In genomic region chr5:91653061-91653915, GRCm38 (mm10) we compare ENCODE assay signal across 33 mouse cellular contexts.
DNase-seq lines count a peak whose midpoint lies in the region; ATAC-seq and TF ChIP-seq lines count a peak whose summit lies in the region.
"Had no signal": no experiment of that assay in that cellular context is flagged by ENCODE, and none has a peak within 500 bp of the region (broad histone marks: within the 10 kb centered on the region; RNA-seq: fewer than 3 reads in every experiment).

No protein-coding gene starts in this region.

- no peak for TF ChIP-seq CTCF in forebrain, postnatal 0 days (IDR thresholded peaks at IDR 0.05; ENCODE audit: low read depth)

- DNase-seq in hindbrain, embryonic 14.5 days (ENCODE audit: low spot score), result no peak
- DNase-seq in hindbrain, embryonic 11.5 days (ENCODE audit: low spot score), result no peak
- DNase-seq in Muller cell, postnatal 12 days (ENCODE audit: inconsistent ontology term), result peak; percentile 45
- no peak for DNase-seq in forebrain, postnatal 0 days
- DNase-seq in ovary, adult 18-20 months (ENCODE audit: low spot score), result no peak
- DNase-seq: adrenal gland, postnatal 14 days; cerebellum, adult 18-20 months; cerebellum, postnatal 14 days; gastrocnemius, adult 2 months; gastrocnemius, postnatal 36 days; heart, adult 18-20 months; heart, postnatal 4 days; kidney, adult 11 months; kidney, postnatal 14 days; layer of hippocampus, adult 9-11 months; liver, embryonic 13.5 days; lung, adult 2 months; lung, postnatal 10 days; spleen, adult 18-20 months; thymus, adult 18-20 months; thymus, postnatal 25 days had no signal

- no peaks in the 10 kb centered on the region for H3K4me1 ChIP-seq in hindbrain, embryonic 14.5 days (replicated peaks; ENCODE audit: control insufficient read depth, insufficient read depth, low read length)
- no peaks in the 10 kb centered on the region for H3K4me1 ChIP-seq in hindbrain, embryonic 11.5 days (replicated peaks; ENCODE audit: control insufficient read depth, insufficient read depth, low read length)
- H3K4me1 ChIP-seq in forebrain, embryonic 12.5 days, result peaks cover 3% of the 10 kb centered on the region; the same call in 1 of the 2 replicates
- no peaks in the 10 kb centered on the region for H3K4me1 ChIP-seq in forebrain, postnatal 0 days (ENCODE audit: insufficient read depth)
- no peaks in the 10 kb centered on the region for H3K4me1 ChIP-seq in heart, embryonic 12.5 days (replicated peaks)
- H3K4me1 ChIP-seq: hindbrain, embryonic 15.5 days; limb, embryonic 15.5 days; liver, embryonic 13.5 days; midbrain, embryonic 13.5 days; neural tube, embryonic 15.5 days had no signal

- H3K4me3 ChIP-seq in hindbrain, embryonic 14.5 days (replicated peaks; ENCODE audit: low read length), result no peak overlapping the region
- no peak overlapping the region for H3K4me3 ChIP-seq in hindbrain, embryonic 11.5 days (ENCODE audit: low read depth, low read length)
- H3K4me3 ChIP-seq in forebrain, embryonic 12.5 days (replicated peaks), result no peak overlapping the region
- no peak overlapping the region for H3K4me3 ChIP-seq in forebrain, postnatal 0 days (ENCODE audit: low read depth, low read length)
- no peak overlapping the region for H3K4me3 ChIP-seq in heart, embryonic 12.5 days
- H3K4me3 ChIP-seq: erythroblast, embryonic 14.5 days; gastrocnemius, adult 2 months; hindbrain, embryonic 15.5 days; limb, embryonic 10.5 days; limb, embryonic 15.5 days; liver, embryonic 13.5 days; midbrain, embryonic 13.5 days; neural tube, embryonic 15.5 days had no signal

- no peaks in the 10 kb centered on the region for H3K36me3 ChIP-seq in hindbrain, embryonic 14.5 days (replicated peaks; ENCODE audit: control insufficient read depth, insufficient read depth)
- H3K36me3 ChIP-seq in hindbrain, embryonic 11.5 days (ENCODE audit: control insufficient read depth, insufficient read depth, low read length), result no peaks in the 10 kb centered on the region
- no peaks in the 10 kb centered on the region for H3K36me3 ChIP-seq in forebrain, embryonic 12.5 days (replicated peaks)
- no peaks in the 10 kb centered on the region for H3K36me3 ChIP-seq in forebrain, postnatal 0 days (ENCODE audit: insufficient read depth)
- H3K36me3 ChIP-seq in heart, embryonic 12.5 days, result no peaks in the 10 kb centered on the region
- H3K36me3 ChIP-seq: hindbrain, embryonic 15.5 days; limb, embryonic 10.5 days; limb, embryonic 15.5 days; liver, embryonic 13.5 days; midbrain, embryonic 13.5 days; neural tube, embryonic 15.5 days had no signal

- no peak overlapping the region for H3K9ac ChIP-seq in hindbrain, embryonic 14.5 days
- H3K9ac ChIP-seq in hindbrain, embryonic 11.5 days (ENCODE audit: low read depth, low read length), result no peak overlapping the region
- H3K9ac ChIP-seq in forebrain, embryonic 12.5 days, result no peak overlapping the region
- H3K9ac ChIP-seq in forebrain, postnatal 0 days, result no peak overlapping the region
- no peak overlapping the region for H3K9ac ChIP-seq in heart, embryonic 12.5 days
- H3K9ac ChIP-seq: hindbrain, embryonic 15.5 days; limb, embryonic 15.5 days; liver, embryonic 13.5 days; midbrain, embryonic 13.5 days; neural tube, embryonic 15.5 days had no signal

- WGBS in hindbrain, embryonic 14.5 days, result 76% methylated on average over 14 of the region's 14 CpGs
- 85% methylated on average over 14 of the region's 14 CpGs for WGBS in hindbrain, embryonic 11.5 days
- 61% methylated on average over 14 of the region's 14 CpGs for WGBS in forebrain, embryonic 12.5 days
- 45% methylated on average over 14 of the region's 14 CpGs for WGBS in forebrain, postnatal 0 days
- WGBS in heart, embryonic 12.5 days, result 78% methylated on average over 14 of the region's 14 CpGs

- no peak overlapping the region for H3K27ac ChIP-seq in hindbrain, embryonic 14.5 days
- H3K27ac ChIP-seq in hindbrain, embryonic 11.5 days (ENCODE audit: low read depth, low read length), result no peak overlapping the region
- H3K27ac ChIP-seq in forebrain, embryonic 12.5 days, result no peak overlapping the region
- no peak overlapping the region for H3K27ac ChIP-seq in forebrain, postnatal 0 days (ENCODE audit: low read depth, low read length)
- no peak overlapping the region for H3K27ac ChIP-seq in heart, embryonic 12.5 days (ENCODE audit: poor library complexity, severe bottlenecking)
- H3K27ac ChIP-seq: gastrocnemius, adult 2 months; hindbrain, embryonic 15.5 days; limb, embryonic 10.5 days; limb, embryonic 15.5 days; liver, embryonic 13.5 days; macrophage; midbrain, embryonic 13.5 days; neural tube, embryonic 15.5 days; stomach, postnatal 0 days had no signal

- ATAC-seq in hindbrain, embryonic 14.5 days (ENCODE audit: low FRiP score), result 0 out of 2 replicates have a peak, but pooled peaks have one; percentile 37
- no peak for ATAC-seq in hindbrain, embryonic 11.5 days (ENCODE audit: low FRiP score)
- peak; percentile 76; the same call in 1 of the 2 replicates for ATAC-seq in forebrain, embryonic 12.5 days (ENCODE audit: low FRiP score)
- peak; percentile 16; the same call in 1 of the 2 replicates for ATAC-seq in forebrain, postnatal 0 days
- ATAC-seq in heart, embryonic 12.5 days (ENCODE audit: insufficient number of reproducible peaks, low FRiP score), result no peak
- ATAC-seq: inflammation-experienced regulatory T-cells, adult 6 months; midbrain, embryonic 13.5 days had no signal

- no peak overlapping the region for H3K4me2 ChIP-seq in hindbrain, embryonic 14.5 days (replicated peaks)
- H3K4me2 ChIP-seq in hindbrain, embryonic 11.5 days (replicated peaks; ENCODE audit: low read depth, low read length), result no peak overlapping the region
- H3K4me2 ChIP-seq in forebrain, embryonic 12.5 days, result no peak overlapping the region
- no peak overlapping the region for H3K4me2 ChIP-seq in forebrain, postnatal 0 days (ENCODE audit: low read depth)
- H3K4me2 ChIP-seq in heart, embryonic 12.5 days, result no peak overlapping the region
- H3K4me2 ChIP-seq: heart, embryonic 11.5 days; hindbrain, embryonic 15.5 days; limb, embryonic 15.5 days; liver, embryonic 13.5 days; midbrain, embryonic 13.5 days; neural tube, embryonic 15.5 days had no signal

- H3K27me3 ChIP-seq in hindbrain, embryonic 14.5 days (ENCODE audit: control insufficient read depth, insufficient read depth, low read length), result no peaks in the 10 kb centered on the region
- no peaks in the 10 kb centered on the region for H3K27me3 ChIP-seq in hindbrain, embryonic 11.5 days (ENCODE audit: control insufficient read depth, insufficient read depth, low read length)
- H3K27me3 ChIP-seq in forebrain, embryonic 12.5 days, result no peaks in the 10 kb centered on the region
- no peaks in the 10 kb centered on the region for H3K27me3 ChIP-seq in forebrain, postnatal 0 days (ENCODE audit: insufficient read depth, low read length)
- no peaks in the 10 kb centered on the region; the same call in 1 of the 2 replicates for H3K27me3 ChIP-seq in heart, embryonic 12.5 days (replicated peaks)
- H3K27me3 ChIP-seq: hindbrain, embryonic 15.5 days; limb, embryonic 15.5 days; liver, embryonic 13.5 days; midbrain, embryonic 13.5 days; neural tube, embryonic 15.5 days had no signal

- no peaks in the 10 kb centered on the region for H3K9me3 ChIP-seq in hindbrain, embryonic 14.5 days (ENCODE audit: control insufficient read depth, low read length)
- no peaks in the 10 kb centered on the region for H3K9me3 ChIP-seq in hindbrain, embryonic 11.5 days (ENCODE audit: control insufficient read depth, low read length)
- no peaks in the 10 kb centered on the region for H3K9me3 ChIP-seq in forebrain, embryonic 12.5 days
- H3K9me3 ChIP-seq in forebrain, postnatal 0 days (ENCODE audit: low read length), result no peaks in the 10 kb centered on the region
- no peaks in the 10 kb centered on the region for H3K9me3 ChIP-seq in heart, embryonic 12.5 days (replicated peaks)
- H3K9me3 ChIP-seq: hindbrain, embryonic 15.5 days; limb, embryonic 10.5 days; limb, embryonic 15.5 days; liver, embryonic 13.5 days; midbrain, embryonic 13.5 days; neural tube, embryonic 15.5 days had no signal

Comparison
In these comparisons a context has a peak if more than half of its experiments do, and no peak if none do; other contexts are left out.
1. ATAC-seq: peak in hindbrain, embryonic 14.5 days (single experiment), forebrain, embryonic 12.5 days (single experiment) and forebrain, postnatal 0 days (single experiment); none in hindbrain, embryonic 11.5 days (single experiment) and heart, embryonic 12.5 days (single experiment).